Mouse (Mus musculus) G1E (cell line): ENCODE measurements around the gene Tmtc1. TPM values are rescaled to one million over a fixed set of nuclear protein-coding genes. Genes with fewer than 3 reads are reported as not detected.

Experiments used
- ATAC-seq: 2 replicates; pipeline ENCODE4 v1.8.0; 2016; ENCODE audit warnings: mild to moderate bottlenecking; ENCODE audit not compliant: insufficient number of reproducible peaks, poor library complexity, low FRiP score, severe bottlenecking; ENCODE audit errors: extremely low read depth
- DNase-seq: peaks from one replicate; pipeline ENCODE4 v3.0.0; 2012; ENCODE audit warnings: low spot score
- H3K27me3 ChIP-seq: 2 replicates; pipeline ENCODE4 v1.6.1; 2012; ENCODE audit warnings: mild to moderate bottlenecking, low read length, inconsistent platforms; ENCODE audit not compliant: insufficient read depth
- H3K36me3 ChIP-seq: replicated peaks from 2 replicates; pipeline ENCODE3; 2012; ENCODE audit warnings: mild to moderate bottlenecking, inconsistent platforms
- H3K4me1 ChIP-seq: 2 replicates; pipeline ENCODE4 v1.6.1; 2012; ENCODE audit warnings: low read depth, low read length, inconsistent platforms, mixed read lengths; ENCODE audit not compliant: insufficient read depth
- H3K4me3 ChIP-seq: 2 replicates; pipeline ENCODE4 v1.5.1; 2012; ENCODE audit warnings: low read depth, mild to moderate bottlenecking, inconsistent platforms, low read length, moderate library complexity, mixed read lengths
- H3K9me3 ChIP-seq: replicated peaks from 2 replicates; pipeline ENCODE4 v1.6.1; 2012; ENCODE audit warnings: inconsistent platforms
- CTCF ChIP-seq: IDR thresholded peaks from 2 replicates; pipeline ENCODE4 v1.5.1; 2012; ENCODE audit warnings: low read depth, low read length, inconsistent platforms, mixed read lengths
- GATA1 ChIP-seq: IDR thresholded peaks from 2 replicates; pipeline ENCODE4 v1.6.1; 2012; ENCODE audit warnings: borderline replicate concordance, low read length, inconsistent platforms, mixed read lengths
- GATA2 ChIP-seq: IDR thresholded peaks from 2 replicates; pipeline ENCODE4 v1.6.1; 2012; ENCODE audit warnings: low read depth, low read length, inconsistent platforms, borderline replicate concordance
- POLR2AphosphoS5 ChIP-seq: IDR thresholded peaks from 2 replicates; pipeline ENCODE4 v1.6.1; 2012; ENCODE audit warnings: low read depth, low read length, inconsistent platforms; ENCODE audit not compliant: insufficient replicate concordance
- TAL1 ChIP-seq: conservative IDR thresholded peaks from 2 replicates; pipeline ENCODE4 v1.6.1; 2012; ENCODE audit warnings: low read depth, low read length, inconsistent platforms, mixed read lengths
- polyA plus RNA-seq: library from polyadenylated mRNA; stranded (reverse); fragments of >175 nt; gene quantifications from 2 replicates; pipeline ENCODE4 v1.2.3, GENCODE M21; 2012
- total RNA-seq, 2 experiments: library from RNA; stranded (forward) in 1 of 2; stranded (reverse) in 1 of 2; fragments of 200-1000 nt in 1 of 2; fragments of >200 nt in 1 of 2; fragmentation: Nextera tagmentation in 1 of 2; gene quantifications; 2 replicates each; pipeline ENCODE4 v1.2.3; 2014 to 2017

The Tmtc1 gene
- total and polyA plus RNA-seq, 3 experiments, result 0.05 TPM; not detected in 2

DNA sequence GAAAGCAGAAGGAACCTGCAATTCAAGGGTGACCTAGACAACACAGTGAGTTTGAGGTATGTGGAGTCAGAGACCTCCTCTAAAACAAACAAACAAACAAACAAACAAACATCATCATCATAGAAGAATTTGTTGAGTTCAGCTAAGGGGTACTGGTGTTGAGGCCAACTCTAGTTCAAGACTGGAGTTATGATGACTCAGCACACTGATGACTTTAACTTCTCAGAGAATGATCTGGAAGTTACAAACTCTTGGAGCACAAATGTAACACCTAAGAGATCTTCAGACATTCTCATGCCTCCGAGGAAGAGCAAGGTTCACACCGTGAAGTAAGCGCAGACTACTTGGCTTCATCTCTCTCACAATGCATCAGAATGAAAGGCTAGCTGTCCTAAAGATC lies 28.1 kb upstream of the Tmtc1 start:
- DNase-seq (no peak), ATAC-seq (no peak)
- no peaks in the 10 kb centered on the region for H3K9me3 ChIP-seq
- no peaks in the 10 kb centered on the region for H3K36me3 ChIP-seq
- no peaks in the 10 kb centered on the region for H3K27me3 ChIP-seq
- no peaks in the 10 kb centered on the region for H3K4me1 ChIP-seq
- TF ChIP-seq TAL1, result no peak
- TF ChIP-seq GATA2, result no peak
- no peak for TF ChIP-seq CTCF
- TF ChIP-seq GATA1, result no peak
- no peak for TF ChIP-seq POLR2AphosphoS5
- no peak overlapping the region for H3K4me3 ChIP-seq

- Histone ChIP-seq H3K4me3 (no peak overlapping the region), H3K27me3 (no peaks in the 10 kb centered on the region), H3K9me3 (no peaks in the 10 kb centered on the region), H3K4me1 (no peaks in the 10 kb centered on the region), H3K36me3 (no peaks in the 10 kb centered on the region)
- ATAC-seq (no peak), DNase-seq (no peak)
- TF ChIP-seq TAL1 (no peak), POLR2AphosphoS5 (no peak), GATA1 (no peak), CTCF (no peak), GATA2 (no peak)
Observed at GRCm38 (mm10) chr6:148467924-148468389, 23.8 kb upstream of the Tmtc1 start.

- DNase-seq, result no peak
- TF ChIP-seq TAL1, result no peak
- TF ChIP-seq CTCF, result no peak
- TF ChIP-seq POLR2AphosphoS5, result no peak
- TF ChIP-seq GATA2, result no peak
- TF ChIP-seq GATA1, result no peak
Observed at GRCm38 (mm10) chr6:148467170-148467921, 23.2 kb upstream of the Tmtc1 start.

DNA sequence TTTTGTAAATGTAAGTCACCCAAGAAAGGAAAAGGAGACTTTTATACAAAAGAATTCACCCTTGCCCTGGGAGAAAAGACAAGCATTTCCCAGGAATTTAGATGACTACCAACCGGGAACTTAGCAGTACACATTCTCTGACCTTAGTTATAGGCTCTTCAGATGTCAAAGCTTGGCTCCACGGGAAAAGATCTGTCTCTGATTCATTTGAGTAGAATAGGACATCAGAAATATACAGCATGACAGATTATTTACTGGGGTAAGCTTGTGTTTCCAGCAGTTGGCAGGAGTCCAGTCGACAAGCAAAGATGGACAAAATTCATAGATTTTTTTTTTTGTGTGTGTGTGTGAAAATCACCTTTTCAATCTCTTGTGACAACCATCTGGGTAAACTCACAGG lies 15.4 kb upstream of the Tmtc1 start:
- no peak for TF ChIP-seq TAL1
- Histone ChIP-seq H3K4me1 (no peaks in the 10 kb centered on the region), H3K4me3 (no peak overlapping the region), H3K36me3 (no peaks in the 10 kb centered on the region), H3K27me3 (no peaks in the 10 kb centered on the region), H3K9me3 (no peaks in the 10 kb centered on the region)
- ATAC-seq, result no peak
- no peak for DNase-seq

More at GRCm38 (mm10) chr6:148467170-148467921, 23.2 kb upstream of the Tmtc1 start:
- H3K27me3 ChIP-seq, result no peaks in the 10 kb centered on the region
- H3K36me3 ChIP-seq, result no peaks in the 10 kb centered on the region
- H3K4me1 ChIP-seq, result no peaks in the 10 kb centered on the region
- no peak overlapping the region for H3K4me3 ChIP-seq
- no peak for ATAC-seq
- H3K9me3 ChIP-seq, result no peaks in the 10 kb centered on the region

- no peak overlapping the region for H3K4me3 ChIP-seq
- no peaks in the 10 kb centered on the region for H3K4me1 ChIP-seq
- no peaks in the 10 kb centered on the region for H3K36me3 ChIP-seq
- H3K9me3 ChIP-seq, result no peaks in the 10 kb centered on the region
- ATAC-seq (no peak), DNase-seq (no peak)
- TF ChIP-seq CTCF (no peak), POLR2AphosphoS5 (no peak), TAL1 (no peak), GATA1 (no peak), GATA2 (no peak)
- no peaks in the 10 kb centered on the region for H3K27me3 ChIP-seq
Observed at GRCm38 (mm10) chr6:148455470-148455869, 11.3 kb upstream of the Tmtc1 start.

GRCm38 (mm10) chr6:148454740-148455139 lies 10.6 kb upstream of the Tmtc1 start:
- H3K27me3 ChIP-seq, result no peaks in the 10 kb centered on the region
- TF ChIP-seq POLR2AphosphoS5, result no peak
- TF ChIP-seq GATA2, result no peak
- TF ChIP-seq GATA1, result no peak
- no peak for TF ChIP-seq CTCF
- TF ChIP-seq TAL1, result no peak
- ATAC-seq (no peak), DNase-seq (no peak)
- H3K9me3 ChIP-seq, result no peaks in the 10 kb centered on the region
- H3K36me3 ChIP-seq, result no peaks in the 10 kb centered on the region
- H3K4me1 ChIP-seq, result no peaks in the 10 kb centered on the region
- no peak overlapping the region for H3K4me3 ChIP-seq

GRCm38 (mm10) chr6:148448151-148448550 lies 4.0 kb upstream of the Tmtc1 start:
- no peak for TF ChIP-seq TAL1
- 0 out of 2 replicates have a peak, but pooled peaks have one; percentile 9 for TF ChIP-seq CTCF
- no peaks in the 10 kb centered on the region for H3K4me1 ChIP-seq
- ATAC-seq (no peak), DNase-seq (no peak)
- peaks cover 7% of the 10 kb centered on the region for H3K9me3 ChIP-seq
- H3K27me3 ChIP-seq, result peaks cover 5% of the 10 kb centered on the region; the same call in 1 of the 2 replicates
- no peak overlapping the region for H3K4me3 ChIP-seq
- no peaks in the 10 kb centered on the region for H3K36me3 ChIP-seq
